Comparison of ENCODE assay signal across 36 mouse cellular contexts in genomic region chr5:114816599-114816998, GRCm38 (mm10). TPM values are rescaled to one million over a fixed set of nuclear protein-coding genes. Genes with fewer than 3 reads are reported as not detected.
A peak's percentile ranks its signal among the peaks of the same experiment; 100 is the strongest.
DNase-seq lines count a peak whose midpoint lies in the region; ATAC-seq and TF ChIP-seq lines count a peak whose summit lies in the region.
"Had no signal": no experiment of that assay in that cellular context is flagged by ENCODE, and none has a peak within 500 bp of the region (broad histone marks: within the 10 kb centered on the region; RNA-seq: fewer than 3 reads in every experiment).

No protein-coding gene starts in this region.

- H3K27me3 ChIP-seq in hindbrain, postnatal 0 days (ENCODE audit: insufficient read depth, low read length) = no peaks in the 10 kb centered on the region
- no peaks in the 10 kb centered on the region for H3K27me3 ChIP-seq in hindbrain, embryonic 16.5 days (replicated peaks; ENCODE audit: control insufficient read depth, insufficient read depth, low read length)
- H3K27me3 ChIP-seq: hindbrain, embryonic 12.5 days; limb, embryonic 13.5 days; midbrain, embryonic 15.5 days; neural tube, embryonic 15.5 days had no signal

- no peaks in the 10 kb centered on the region for H3K36me3 ChIP-seq in hindbrain, postnatal 0 days (ENCODE audit: insufficient read depth, low read length)
- peaks cover 3% of the 10 kb centered on the region; the same call in 1 of the 2 replicates for H3K36me3 ChIP-seq in hindbrain, embryonic 16.5 days (ENCODE audit: control insufficient read depth, insufficient read depth, low read length)
- H3K36me3 ChIP-seq: midbrain, embryonic 15.5 days had no signal

- H3K9ac ChIP-seq in hindbrain, postnatal 0 days (replicated peaks; ENCODE audit: low read length) = no peak overlapping the region
- no peak overlapping the region for H3K9ac ChIP-seq in hindbrain, embryonic 16.5 days (ENCODE audit: low read depth, low read length)
- H3K9ac ChIP-seq: hindbrain, embryonic 12.5 days; limb, embryonic 13.5 days; midbrain, embryonic 15.5 days; neural tube, embryonic 15.5 days had no signal

- H3K4me3 ChIP-seq in hindbrain, postnatal 0 days (ENCODE audit: low read length) = no peak overlapping the region
- no peak overlapping the region for H3K4me3 ChIP-seq in hindbrain, embryonic 16.5 days (ENCODE audit: low read length)
- H3K4me3 ChIP-seq: gastrocnemius, adult 2 months; hindbrain, embryonic 12.5 days; left cerebral cortex, adult 2 months; limb, embryonic 13.5 days; midbrain, embryonic 10.5 days; midbrain, embryonic 15.5 days; neural tube, embryonic 15.5 days had no signal

- DNase-seq in cerebellum, adult 9-10 months = peak; percentile 32
- DNase-seq in cerebellum, adult 18-20 months = no peak
- DNase-seq in hindbrain, postnatal 0 days (ENCODE audit: low spot score) = peak; percentile 34
- DNase-seq in NIH3T3 (ENCODE audit: low read depth) = peak; percentile 34
- DNase-seq in retina, postnatal 1 day = peak; percentile 58
- no peak for DNase-seq in urinary bladder, adult 2 months (ENCODE audit: low spot score)
- DNase-seq: adrenal gland, adult 2 months; adrenal gland, postnatal 36 days; gastrocnemius, adult 2 months; gastrocnemius, postnatal 36 days; heart, adult 18-20 months; heart, postnatal 36 days; kidney, adult 11 months; kidney, postnatal 14 days; lung, adult 2 months; lung, postnatal 14 days; right cerebral cortex, postnatal 4 days; thymus, postnatal 4 days had no signal

- no peak overlapping the region for H3K27ac ChIP-seq in hindbrain, postnatal 0 days
- no peak overlapping the region for H3K27ac ChIP-seq in hindbrain, embryonic 16.5 days (ENCODE audit: low read depth, low read length)
- H3K27ac ChIP-seq: gastrocnemius, adult 2 months; hindbrain, embryonic 12.5 days; left cerebral cortex, adult 2 months; limb, embryonic 13.5 days; midbrain, embryonic 10.5 days; midbrain, embryonic 15.5 days; neural tube, embryonic 15.5 days had no signal

- TF ChIP-seq CTCF in hindbrain, postnatal 0 days (IDR thresholded peaks at IDR 0.05; ENCODE audit: low read depth) = 0 out of 2 replicates have a peak, but pooled peaks have one; percentile 6

- WGBS in hindbrain, postnatal 0 days = 59% methylated on average over 6 of the region's 6 CpGs
- WGBS in hindbrain, embryonic 16.5 days = 63% methylated on average over 6 of the region's 6 CpGs

- no peak overlapping the region for H3K4me2 ChIP-seq in hindbrain, postnatal 0 days (ENCODE audit: low read depth, low read length)
- H3K4me2 ChIP-seq in hindbrain, embryonic 16.5 days (ENCODE audit: low read length) = no peak overlapping the region
- H3K4me2 ChIP-seq: heart, embryonic 11.5 days; hindbrain, embryonic 12.5 days; limb, embryonic 13.5 days; liver, embryonic 11.5 days; midbrain, embryonic 15.5 days; neural tube, embryonic 15.5 days had no signal

- no peaks in the 10 kb centered on the region for H3K9me3 ChIP-seq in hindbrain, postnatal 0 days (ENCODE audit: low read length)
- H3K9me3 ChIP-seq in hindbrain, embryonic 16.5 days (ENCODE audit: control insufficient read depth, low read length) = no peaks in the 10 kb centered on the region
- H3K9me3 ChIP-seq: hindbrain, embryonic 12.5 days; midbrain, embryonic 15.5 days; neural tube, embryonic 15.5 days had no signal

- ATAC-seq in hindbrain, postnatal 0 days = no peak
- no peak for ATAC-seq in hindbrain, embryonic 16.5 days
- ATAC-seq: CD4-positive, CD25-positive, alpha-beta regulatory T cell, adult 4 months; forebrain, embryonic 14.5 days; midbrain, embryonic 15.5 days had no signal

- no peaks in the 10 kb centered on the region for H3K4me1 ChIP-seq in hindbrain, postnatal 0 days (ENCODE audit: insufficient read depth, low read length)
- H3K4me1 ChIP-seq in hindbrain, embryonic 16.5 days (ENCODE audit: control insufficient read depth, insufficient read depth, low read depth, low read length) = peaks cover 10% of the 10 kb centered on the region

RNA-seq across cellular contexts. Expression of gene 1500011B03Rik, which starts 6.7 kb away (rescaled TPM):
- 250 and 316 TPM in 2 replicates for total RNA-seq in hindbrain, postnatal 0 days (2014; rRNA removed)
- polyA plus RNA-seq in hindbrain, postnatal 0 days (2015; fragmentation: Nextera tagmentation; extraction: Ambion mirVana) = 354 and 366 TPM in 2 replicates
- 285 and 306 TPM in 2 replicates for polyA plus RNA-seq in hindbrain, embryonic 16.5 days (2015; fragmentation: Nextera tagmentation; extraction: Ambion mirVana)
- polyA plus RNA-seq in urinary bladder, adult 2 months (2012; rRNA removed) = 46.2 and 54.9 TPM in 2 replicates

RNA-seq across cellular contexts. Expression of gene 4930519G04Rik, which starts 36.9 kb away (rescaled TPM):
- not detected in 2 replicates for total RNA-seq in hindbrain, postnatal 0 days (2014; rRNA removed)
- not detected in 2 replicates for polyA plus RNA-seq in hindbrain, postnatal 0 days (2015; fragmentation: Nextera tagmentation; extraction: Ambion mirVana)
- polyA plus RNA-seq in hindbrain, embryonic 16.5 days (2015; fragmentation: Nextera tagmentation; extraction: Ambion mirVana) = not detected in 2 replicates
- polyA plus RNA-seq in urinary bladder, adult 2 months (2012; rRNA removed) = not detected in 2 replicates
- total RNA-seq: adrenal gland, adult 2 months; adrenal gland, postnatal 36 days; gastrocnemius, adult 2 months; gastrocnemius, postnatal 36 days; heart, adult 18-20 months; heart, postnatal 36 days; layer of hippocampus, postnatal 10 days; left cerebral cortex, adult 2 months; left cerebral cortex, postnatal 25 days had no signal
- polyA plus RNA-seq: adrenal gland, adult 2 months; CD4-positive, CD25-positive, alpha-beta regulatory T cell, adult 4 months; forebrain, embryonic 14.5 days; heart, embryonic 11.5 days; heart, embryonic 16.5 days; hindbrain, embryonic 12.5 days; kidney, embryonic 14.5 days; limb, embryonic 13.5 days; liver, embryonic 11.5 days; lung, adult 2 months; midbrain, embryonic 10.5 days; midbrain, embryonic 15.5 days; neural tube, embryonic 15.5 days; thymus, postnatal 0 days had no signal

RNA-seq across cellular contexts. Expression of gene Git2, which starts 41.3 kb away (rescaled TPM):
- 41.2 and 43.5 TPM in 2 replicates for total RNA-seq in hindbrain, postnatal 0 days (2014; rRNA removed)
- 34.4 and 36.4 TPM in 2 replicates for polyA plus RNA-seq in hindbrain, postnatal 0 days (2015; fragmentation: Nextera tagmentation; extraction: Ambion mirVana)
- polyA plus RNA-seq in hindbrain, embryonic 16.5 days (2015; fragmentation: Nextera tagmentation; extraction: Ambion mirVana) = 40.6 and 50.2 TPM in 2 replicates
- 37.5 and 46.6 TPM in 2 replicates for polyA plus RNA-seq in urinary bladder, adult 2 months (2012; rRNA removed)

RNA-seq across cellular contexts. Expression of gene Gm9936, which starts 41.9 kb away (rescaled TPM):
- 3.5 and 3.9 TPM in 2 replicates for total RNA-seq in hindbrain, postnatal 0 days (2014; rRNA removed)
- 2.4 and 2.8 TPM in 2 replicates for polyA plus RNA-seq in hindbrain, postnatal 0 days (2015; fragmentation: Nextera tagmentation; extraction: Ambion mirVana)
- polyA plus RNA-seq in hindbrain, embryonic 16.5 days (2015; fragmentation: Nextera tagmentation; extraction: Ambion mirVana) = 3.2 and 3.6 TPM in 2 replicates
- 0.01 and 0.04 TPM in 2 replicates for polyA plus RNA-seq in urinary bladder, adult 2 months (2012; rRNA removed)
- total RNA-seq: adrenal gland, adult 2 months; adrenal gland, postnatal 36 days; gastrocnemius, adult 2 months; gastrocnemius, postnatal 36 days; heart, adult 18-20 months; heart, postnatal 36 days had no signal
- polyA plus RNA-seq: adrenal gland, adult 2 months; CD4-positive, CD25-positive, alpha-beta regulatory T cell, adult 4 months; heart, embryonic 11.5 days; heart, embryonic 16.5 days; kidney, embryonic 14.5 days; liver, embryonic 11.5 days; lung, adult 2 months; spleen, adult 2 months; testis, adult 2 months; thymus, postnatal 0 days had no signal

RNA-seq across cellular contexts. Expression of gene Ankrd13a, which starts 42.1 kb away (rescaled TPM):
- total RNA-seq in hindbrain, postnatal 0 days (2014; rRNA removed) = 44.7 and 55.1 TPM in 2 replicates
- polyA plus RNA-seq in hindbrain, postnatal 0 days (2015; fragmentation: Nextera tagmentation; extraction: Ambion mirVana) = 30.7 and 31.4 TPM in 2 replicates
- polyA plus RNA-seq in hindbrain, embryonic 16.5 days (2015; fragmentation: Nextera tagmentation; extraction: Ambion mirVana) = 11.9 and 27.7 TPM in 2 replicates
- 55.6 and 63.2 TPM in 2 replicates for polyA plus RNA-seq in urinary bladder, adult 2 months (2012; rRNA removed)

Comparison
In these comparisons a context has a peak if more than half of its experiments do, and no peak if none do; other contexts are left out.
1. DNase-seq: peak in cerebellum, adult 9-10 months (single experiment), hindbrain, postnatal 0 days (single experiment), NIH3T3 (single experiment) and retina, postnatal 1 day (single experiment); none in cerebellum, adult 18-20 months (0 of 2) and urinary bladder, adult 2 months (single experiment).